9 mouse cellular contexts compared by ENCODE assay signal in genomic region chr14:54843461-54843860, GRCm38 (mm10). TPM values are rescaled to one million over a fixed set of nuclear protein-coding genes. Genes with fewer than 3 reads are reported as not detected.
DNase-seq lines count a peak whose midpoint lies in the region; ATAC-seq and TF ChIP-seq lines count a peak whose summit lies in the region.
"Had no signal": no experiment of that assay in that cellular context is flagged by ENCODE, and none has a peak within 500 bp of the region (broad histone marks: within the 10 kb centered on the region; RNA-seq: fewer than 3 reads in every experiment).

No protein-coding gene starts in this region.

- no peak for DNase-seq in forebrain, embryonic 10.5 days (ENCODE audit: extremely low spot score, low spot score)
- DNase-seq in limb, embryonic 10.5 days (ENCODE audit: low spot score) = no peak
- DNase-seq in adrenal gland, adult 8-10 months = peak; percentile 24
- peak; percentile 87 for DNase-seq in kidney, postnatal 0 days (ENCODE audit: low spot score)

- H3K4me1 ChIP-seq in forebrain, embryonic 13.5 days = no peaks in the 10 kb centered on the region
- H3K4me1 ChIP-seq in forebrain, embryonic 10.5 days = no peaks in the 10 kb centered on the region
- no peaks in the 10 kb centered on the region for H3K4me1 ChIP-seq in limb, embryonic 12.5 days (replicated peaks)
- H3K4me1 ChIP-seq in limb, embryonic 10.5 days = 0 out of 2 replicates have a peak, but pooled peaks cover 3% of the 10 kb centered on the region
- no peaks in the 10 kb centered on the region for H3K4me1 ChIP-seq in kidney, postnatal 0 days (replicated peaks; ENCODE audit: insufficient read depth, low read length)
- H3K4me1 ChIP-seq: neural tube, embryonic 12.5 days had no signal

- H3K9ac ChIP-seq in forebrain, embryonic 13.5 days = no peak overlapping the region
- no peak overlapping the region for H3K9ac ChIP-seq in limb, embryonic 12.5 days (replicated peaks)
- no peak overlapping the region for H3K9ac ChIP-seq in kidney, postnatal 0 days (ENCODE audit: low read depth, low read length)
- H3K9ac ChIP-seq: neural tube, embryonic 12.5 days had no signal

- ATAC-seq in forebrain, embryonic 13.5 days = 0 out of 2 replicates have a peak, but pooled peaks have one; percentile 27
- ATAC-seq in limb, embryonic 12.5 days (ENCODE audit: insufficient number of reproducible peaks, insufficient read depth, low FRiP score, low TSS enrichment, low read depth) = no peak
- no peak for ATAC-seq in kidney, postnatal 0 days (replicated peaks; ENCODE audit: low FRiP score, low read depth)
- no peak for ATAC-seq in megakaryocyte-erythroid progenitor cell, adult 5-6 weeks (replicated peaks; ENCODE audit: low FRiP score, low TSS enrichment, poor library complexity, severe bottlenecking)
- no peak; the same call in 1 of the 2 replicates for ATAC-seq in granulocyte monocyte progenitor cell, adult 5-6 weeks (replicated peaks; ENCODE audit: poor library complexity, severe bottlenecking)

- H3K4me3 ChIP-seq in forebrain, embryonic 13.5 days = no peak overlapping the region
- no peak overlapping the region for H3K4me3 ChIP-seq in forebrain, embryonic 10.5 days
- H3K4me3 ChIP-seq in limb, embryonic 12.5 days (replicated peaks) = no peak overlapping the region
- no peak overlapping the region for H3K4me3 ChIP-seq in limb, embryonic 10.5 days
- H3K4me3 ChIP-seq in kidney, postnatal 0 days (replicated peaks; ENCODE audit: low read depth, low read length) = no peak overlapping the region
- H3K4me3 ChIP-seq: neural tube, embryonic 12.5 days had no signal

- WGBS in forebrain, embryonic 13.5 days = 3% methylated on average over 4 of the region's 4 CpGs
- WGBS in forebrain, embryonic 10.5 days = 7% methylated on average over 4 of the region's 4 CpGs
- 1% methylated on average over 4 of the region's 4 CpGs for WGBS in limb, embryonic 12.5 days
- WGBS in limb, embryonic 10.5 days = 4% methylated on average over 4 of the region's 4 CpGs
- 0% methylated on average over 4 of the region's 4 CpGs for WGBS in kidney, postnatal 0 days

- peak; percentile 71 for TF ChIP-seq CTCF in kidney, postnatal 0 days (IDR thresholded peaks at IDR 0.05; ENCODE audit: low read depth)

- no peaks in the 10 kb centered on the region for H3K9me3 ChIP-seq in forebrain, embryonic 13.5 days (replicated peaks)
- no peaks in the 10 kb centered on the region for H3K9me3 ChIP-seq in forebrain, embryonic 10.5 days
- no peaks in the 10 kb centered on the region for H3K9me3 ChIP-seq in limb, embryonic 12.5 days
- H3K9me3 ChIP-seq in limb, embryonic 10.5 days (replicated peaks) = no peaks in the 10 kb centered on the region
- no peaks in the 10 kb centered on the region for H3K9me3 ChIP-seq in kidney, postnatal 0 days (replicated peaks; ENCODE audit: low read length)
- H3K9me3 ChIP-seq: neural tube, embryonic 12.5 days had no signal

- H3K27me3 ChIP-seq in forebrain, embryonic 13.5 days = no peaks in the 10 kb centered on the region; the same call in 1 of the 2 replicates
- H3K27me3 ChIP-seq in forebrain, embryonic 10.5 days (ENCODE audit: poor library complexity, severe bottlenecking) = no peaks in the 10 kb centered on the region
- H3K27me3 ChIP-seq in limb, embryonic 12.5 days = no peaks in the 10 kb centered on the region
- no peaks in the 10 kb centered on the region for H3K27me3 ChIP-seq in limb, embryonic 10.5 days (ENCODE audit: low read depth, poor library complexity, severe bottlenecking)
- H3K27me3 ChIP-seq in kidney, postnatal 0 days (ENCODE audit: insufficient read depth, low read length) = no peaks in the 10 kb centered on the region
- H3K27me3 ChIP-seq: neural tube, embryonic 12.5 days had no signal

- no peak overlapping the region for H3K4me2 ChIP-seq in forebrain, embryonic 13.5 days
- H3K4me2 ChIP-seq in limb, embryonic 12.5 days = 0 out of 2 replicates have a peak overlapping the region, but pooled peaks have one; percentile 17
- no peak overlapping the region; the same call in 1 of the 2 replicates for H3K4me2 ChIP-seq in kidney, postnatal 0 days (ENCODE audit: low read length)
- H3K4me2 ChIP-seq: neural tube, embryonic 12.5 days had no signal

- H3K36me3 ChIP-seq in forebrain, embryonic 13.5 days (ENCODE audit: poor library complexity, severe bottlenecking) = no peaks in the 10 kb centered on the region
- H3K36me3 ChIP-seq in forebrain, embryonic 10.5 days (replicated peaks) = no peaks in the 10 kb centered on the region
- no peaks in the 10 kb centered on the region for H3K36me3 ChIP-seq in limb, embryonic 12.5 days
- H3K36me3 ChIP-seq in limb, embryonic 10.5 days = no peaks in the 10 kb centered on the region
- no peaks in the 10 kb centered on the region for H3K36me3 ChIP-seq in kidney, postnatal 0 days (ENCODE audit: insufficient read depth, low read length)
- H3K36me3 ChIP-seq: neural tube, embryonic 12.5 days had no signal

- no peak overlapping the region for H3K27ac ChIP-seq in forebrain, embryonic 13.5 days
- H3K27ac ChIP-seq in forebrain, embryonic 10.5 days = no peak overlapping the region
- no peak overlapping the region for H3K27ac ChIP-seq in limb, embryonic 12.5 days
- H3K27ac ChIP-seq in limb, embryonic 10.5 days = no peak overlapping the region
- H3K27ac ChIP-seq in kidney, postnatal 0 days = no peak overlapping the region
- H3K27ac ChIP-seq: neural tube, embryonic 12.5 days had no signal

RNA-seq across cellular contexts. Expression of gene Homez, which starts 27.3 kb away (rescaled TPM):
- 11.9 and 12.8 TPM in 2 replicates for polyA plus RNA-seq in forebrain, embryonic 13.5 days (2015; fragmentation: Nextera tagmentation; extraction: Ambion mirVana)
- polyA plus RNA-seq in forebrain, embryonic 10.5 days (2016; fragmentation: Nextera tagmentation; extraction: Ambion mirVana) = 24.0 and 29.5 TPM in 2 replicates
- 14.2 and 15.9 TPM in 2 replicates for polyA plus RNA-seq in limb, embryonic 12.5 days (2016; fragmentation: Nextera tagmentation; extraction: Ambion mirVana)
- polyA plus RNA-seq in limb, embryonic 10.5 days (2016; fragmentation: Nextera tagmentation; extraction: Ambion mirVana) = 17.8 and 22.6 TPM in 2 replicates
- total RNA-seq in adrenal gland, adult 8-10 months (2022) = 10 to 100 TPM; 18.7 to 29.2 (median 21.7) TPM
- polyA plus RNA-seq in kidney, postnatal 0 days (2015; fragmentation: Nextera tagmentation; extraction: Ambion mirVana) = 18.7 and 19.9 TPM in 2 replicates
- 1.2 and 16.1 TPM in 2 replicates for total RNA-seq in megakaryocyte-erythroid progenitor cell, adult 5-6 weeks (2014; fragmentation: Nextera tagmentation)
- 1.5 and 6.1 TPM in 2 replicates for total RNA-seq in megakaryocyte-erythroid progenitor cell, adult 5-6 weeks (2017)
- total RNA-seq in granulocyte monocyte progenitor cell, adult 5-6 weeks (2014; fragmentation: Nextera tagmentation) = 14.3 and 19.1 TPM in 2 replicates
- total RNA-seq in granulocyte monocyte progenitor cell, adult 5-6 weeks (2017) = 8.4 and 8.7 TPM in 2 replicates

RNA-seq across cellular contexts. Expression of gene Rnf212b, which starts 29.5 kb away (rescaled TPM):
- polyA plus RNA-seq in forebrain, embryonic 13.5 days (2015; fragmentation: Nextera tagmentation; extraction: Ambion mirVana) = not detected in 2 replicates
- not detected in 2 replicates for polyA plus RNA-seq in forebrain, embryonic 10.5 days (2016; fragmentation: Nextera tagmentation; extraction: Ambion mirVana)
- not detected in 2 replicates for polyA plus RNA-seq in limb, embryonic 12.5 days (2016; fragmentation: Nextera tagmentation; extraction: Ambion mirVana)
- polyA plus RNA-seq in limb, embryonic 10.5 days (2016; fragmentation: Nextera tagmentation; extraction: Ambion mirVana) = not detected in 2 replicates
- 1 to 10 TPM in 2 of 4 experiments, under 1 TPM in 2; 0.77 to 1.7 (median 1.2) TPM for total RNA-seq in adrenal gland, adult 8-10 months (2022)
- polyA plus RNA-seq in kidney, postnatal 0 days (2015; fragmentation: Nextera tagmentation; extraction: Ambion mirVana) = 0.80 and 1.2 TPM in 2 replicates
- not detected in 2 replicates for total RNA-seq in megakaryocyte-erythroid progenitor cell, adult 5-6 weeks (2014; fragmentation: Nextera tagmentation)
- total RNA-seq in megakaryocyte-erythroid progenitor cell, adult 5-6 weeks (2017) = not detected in 2 replicates
- total RNA-seq in granulocyte monocyte progenitor cell, adult 5-6 weeks (2014; fragmentation: Nextera tagmentation) = not detected in 2 replicates
- total RNA-seq in granulocyte monocyte progenitor cell, adult 5-6 weeks (2017) = not detected in 2 replicates
- polyA plus RNA-seq: neural tube, embryonic 12.5 days had no signal

RNA-seq across cellular contexts. Expression of gene Ppp1r3e, which starts 33.9 kb away (rescaled TPM):
- 1.4 and 2.0 TPM in 2 replicates for polyA plus RNA-seq in forebrain, embryonic 13.5 days (2015; fragmentation: Nextera tagmentation; extraction: Ambion mirVana)
- polyA plus RNA-seq in forebrain, embryonic 10.5 days (2016; fragmentation: Nextera tagmentation; extraction: Ambion mirVana) = 0.96 and 1.0 TPM in 2 replicates
- 0.74 TPM in 1 of 2 replicates, not detected in the other for polyA plus RNA-seq in limb, embryonic 12.5 days (2016; fragmentation: Nextera tagmentation; extraction: Ambion mirVana)
- polyA plus RNA-seq in limb, embryonic 10.5 days (2016; fragmentation: Nextera tagmentation; extraction: Ambion mirVana) = 0.08 TPM in 1 of 2 replicates, not detected in the other
- total RNA-seq in adrenal gland, adult 8-10 months (2022) = 10 to 100 TPM; 18.5 to 26.6 (median 21.6) TPM
- 3.1 and 4.2 TPM in 2 replicates for polyA plus RNA-seq in kidney, postnatal 0 days (2015; fragmentation: Nextera tagmentation; extraction: Ambion mirVana)
- total RNA-seq in megakaryocyte-erythroid progenitor cell, adult 5-6 weeks (2014; fragmentation: Nextera tagmentation) = 15.9 and 16.7 TPM in 2 replicates
- total RNA-seq in megakaryocyte-erythroid progenitor cell, adult 5-6 weeks (2017) = 1.6 and 2.5 TPM in 2 replicates
- total RNA-seq in granulocyte monocyte progenitor cell, adult 5-6 weeks (2014; fragmentation: Nextera tagmentation) = 12.2 and 21.1 TPM in 2 replicates
- total RNA-seq in granulocyte monocyte progenitor cell, adult 5-6 weeks (2017) = 2.5 and 2.9 TPM in 2 replicates

RNA-seq across cellular contexts. Expression of gene Bcl2l2, which starts 39.7 kb away (rescaled TPM):
- polyA plus RNA-seq in forebrain, embryonic 13.5 days (2015; fragmentation: Nextera tagmentation; extraction: Ambion mirVana) = 3.4 and 4.1 TPM in 2 replicates
- 2.2 and 2.5 TPM in 2 replicates for polyA plus RNA-seq in forebrain, embryonic 10.5 days (2016; fragmentation: Nextera tagmentation; extraction: Ambion mirVana)
- polyA plus RNA-seq in limb, embryonic 12.5 days (2016; fragmentation: Nextera tagmentation; extraction: Ambion mirVana) = 2.4 and 3.3 TPM in 2 replicates
- 1.7 and 2.2 TPM in 2 replicates for polyA plus RNA-seq in limb, embryonic 10.5 days (2016; fragmentation: Nextera tagmentation; extraction: Ambion mirVana)
- total RNA-seq in adrenal gland, adult 8-10 months (2022) = 10 to 100 TPM; 62.9 to 88.0 (median 73.9) TPM
- polyA plus RNA-seq in kidney, postnatal 0 days (2015; fragmentation: Nextera tagmentation; extraction: Ambion mirVana) = 5.3 and 5.6 TPM in 2 replicates
- total RNA-seq in megakaryocyte-erythroid progenitor cell, adult 5-6 weeks (2014; fragmentation: Nextera tagmentation) = 7.3 and 9.4 TPM in 2 replicates
- total RNA-seq in megakaryocyte-erythroid progenitor cell, adult 5-6 weeks (2017) = 3.3 and 7.5 TPM in 2 replicates
- 9.4 and 13.5 TPM in 2 replicates for total RNA-seq in granulocyte monocyte progenitor cell, adult 5-6 weeks (2014; fragmentation: Nextera tagmentation)
- total RNA-seq in granulocyte monocyte progenitor cell, adult 5-6 weeks (2017) = 9.9 and 10.9 TPM in 2 replicates

RNA-seq across cellular contexts. Expression of gene Gm20521, which starts 39.8 kb away (rescaled TPM):
- 0.30 TPM in 1 of 2 replicates, not detected in the other for polyA plus RNA-seq in forebrain, embryonic 13.5 days (2015; fragmentation: Nextera tagmentation; extraction: Ambion mirVana)
- polyA plus RNA-seq in forebrain, embryonic 10.5 days (2016; fragmentation: Nextera tagmentation; extraction: Ambion mirVana) = not detected in 2 replicates
- not detected in 2 replicates for polyA plus RNA-seq in limb, embryonic 12.5 days (2016; fragmentation: Nextera tagmentation; extraction: Ambion mirVana)
- polyA plus RNA-seq in limb, embryonic 10.5 days (2016; fragmentation: Nextera tagmentation; extraction: Ambion mirVana) = 0.55 TPM in 1 of 2 replicates, not detected in the other
- total RNA-seq in adrenal gland, adult 8-10 months (2022) = 1 to 10 TPM in 3 of 4 experiments, under 1 TPM in 1; 0.99 to 9.0 (median 4.4) TPM
- polyA plus RNA-seq in kidney, postnatal 0 days (2015; fragmentation: Nextera tagmentation; extraction: Ambion mirVana) = 1.7 and 2.5 TPM in 2 replicates
- total RNA-seq in megakaryocyte-erythroid progenitor cell, adult 5-6 weeks (2014; fragmentation: Nextera tagmentation) = 1.4 TPM in 1 of 2 replicates, not detected in the other
- total RNA-seq in megakaryocyte-erythroid progenitor cell, adult 5-6 weeks (2017) = not detected in 2 replicates
- not detected in 2 replicates for total RNA-seq in granulocyte monocyte progenitor cell, adult 5-6 weeks (2014; fragmentation: Nextera tagmentation)
- not detected in 2 replicates for total RNA-seq in granulocyte monocyte progenitor cell, adult 5-6 weeks (2017)
- polyA plus RNA-seq: neural tube, embryonic 12.5 days had no signal

Comparison
In these comparisons a context has a peak if more than half of its experiments do, and no peak if none do; other contexts are left out.
1. DNase-seq: peak in adrenal gland, adult 8-10 months (single experiment) and kidney, postnatal 0 days (single experiment); none in forebrain, embryonic 10.5 days (single experiment) and limb, embryonic 10.5 days (single experiment).